Mouse (Mus musculus): ENCODE data around the gene Gm12248.
A peak's percentile ranks its signal among the peaks of the same experiment; 100 is the strongest.
"Not testable (repeated sequence)": the region's sequence is repeated elsewhere in the genome, so short reads cannot be mapped to it uniquely, and the experiment has no call there.

Gm12248 gene

GRCm38 (mm10) chr11:58102581-58103343 lies 9.8 kb upstream of the Gm12248 start:
- DNase-seq (ENCODE audit: low read depth in 1 of 2, low spot score in 2 of 2) = no peak

- DNase-seq (ENCODE audit: low read depth in 1 of 2, low spot score in 2 of 2) = no peak
Measured at GRCm38 (mm10) chr11:58102146-58102545, 9.2 kb upstream of the Gm12248 start.

DNA sequence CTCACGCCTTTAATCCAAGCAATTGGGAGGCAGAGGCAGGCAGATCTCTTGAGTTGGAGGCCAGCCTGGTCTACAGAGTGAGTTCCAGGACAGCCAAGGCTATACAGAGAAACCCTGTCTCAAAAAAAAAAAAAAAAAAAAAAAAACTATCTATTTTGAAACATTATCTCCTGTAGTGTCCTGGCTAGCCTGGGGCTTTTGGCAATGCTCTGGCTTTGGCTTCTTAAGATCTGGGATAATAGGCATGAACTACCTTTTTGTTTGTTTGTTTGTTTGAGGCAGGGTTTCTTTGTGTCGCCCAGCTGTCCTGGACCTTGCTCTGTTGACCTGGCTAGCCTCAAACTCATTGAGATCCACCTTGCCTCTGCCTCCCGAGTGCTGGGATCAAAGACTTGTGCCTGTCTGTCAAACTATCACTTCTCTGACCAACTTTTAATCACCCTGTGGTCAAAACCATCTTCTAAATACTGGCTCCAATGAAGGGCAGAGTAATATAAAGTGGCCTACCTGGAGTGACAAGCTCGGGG lies 8.3 kb upstream of the Gm12248 start:
- no peak for DNase-seq (ENCODE audit: low read depth in 1 of 2, low spot score in 2 of 2)

DNA sequence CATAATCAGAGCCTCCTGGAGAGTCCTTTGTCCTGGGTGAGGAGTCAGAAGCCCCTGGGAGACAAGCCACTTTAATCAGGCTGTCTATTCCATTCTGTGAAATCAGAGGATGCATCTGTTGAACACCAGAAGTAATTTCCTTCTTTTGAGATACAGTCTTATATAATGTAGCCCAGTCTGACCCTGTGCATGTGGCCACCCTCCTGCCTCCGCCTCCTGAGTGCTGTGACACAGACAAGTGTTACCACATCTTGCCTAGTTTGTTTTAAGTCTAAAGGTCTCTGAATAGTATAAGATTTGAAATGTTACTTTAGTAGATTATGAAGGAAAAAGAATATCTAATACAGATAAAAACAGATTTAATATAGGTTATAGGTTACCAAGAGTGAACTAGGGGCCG lies 7.1 kb upstream of the Gm12248 start:
- no peak for DNase-seq (ENCODE audit: low read depth in 1 of 2, low spot score in 2 of 2)

DNA sequence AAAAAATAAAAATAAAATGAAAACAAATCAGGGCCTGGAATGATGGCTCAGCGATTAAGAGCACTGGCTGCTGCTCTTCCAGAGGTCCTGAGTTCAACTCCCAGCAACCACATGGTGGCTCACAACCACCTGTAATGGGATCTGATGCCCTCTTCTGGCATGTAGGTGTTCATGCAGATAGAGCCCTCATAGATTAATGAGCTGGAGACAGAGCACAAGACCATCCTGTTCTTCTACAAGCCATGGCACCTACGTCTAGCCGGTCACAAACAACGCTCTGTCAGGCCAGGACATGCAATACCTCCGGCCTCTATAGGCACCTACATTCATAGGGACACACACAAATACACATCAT lies 5.4 kb upstream of the Gm12248 start:
- not testable (repeated sequence) for DNase-seq (ENCODE audit: low read depth in 1 of 2, low spot score in 2 of 2)

DNA sequence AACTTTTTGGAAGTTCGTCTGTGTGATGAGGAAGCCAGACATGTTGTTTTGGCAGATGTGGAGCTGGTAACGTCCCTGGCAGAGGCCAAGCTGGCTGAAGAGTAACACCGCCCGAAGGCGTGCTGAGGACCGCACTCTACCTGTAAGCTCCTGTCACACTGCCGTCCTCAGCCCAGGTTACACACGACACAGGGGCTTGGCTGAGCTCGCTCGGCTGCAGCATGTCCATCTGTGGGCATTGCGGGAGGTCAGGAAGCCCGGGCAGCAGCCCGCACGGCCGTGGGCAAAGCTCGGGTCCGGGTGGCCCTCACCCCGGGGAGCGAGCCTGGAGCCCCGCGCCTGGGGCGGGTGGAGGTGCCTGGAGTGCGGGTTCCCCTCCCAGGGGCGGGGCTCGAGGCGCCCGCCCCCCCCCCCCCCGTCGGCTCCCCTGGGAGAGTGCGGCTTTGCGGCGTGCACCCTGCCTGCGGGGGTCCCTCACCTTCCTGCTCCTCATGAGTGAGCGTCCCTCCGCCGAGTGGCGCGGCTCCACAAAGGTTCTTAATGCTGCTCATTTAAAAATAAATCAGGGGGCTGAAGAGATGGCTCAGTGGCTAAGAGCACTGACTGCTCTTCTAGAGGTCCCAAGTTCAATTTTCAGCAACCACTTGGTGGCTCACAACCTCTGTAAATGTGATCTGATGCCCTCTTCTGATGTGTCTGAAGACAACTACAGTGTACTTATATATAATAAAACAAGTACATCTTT lies 4.9 kb upstream of the Gm12248 start:
- DNase-seq (ENCODE audit: low read depth in 1 of 2, low spot score in 2 of 2) = no peak

GRCm38 (mm10) chr11:58096821-58097620 lies 4.1 kb upstream of the Gm12248 start:
- no peak for DNase-seq (ENCODE audit: low read depth in 1 of 2, low spot score in 2 of 2)

GRCm38 (mm10) chr11:58096160-58096559 lies 3.2 kb upstream of the Gm12248 start:
- DNase-seq (ENCODE audit: low read depth in 1 of 2, low spot score in 2 of 2) = peak in 1 of 2 experiments; percentile 19

GRCm38 (mm10) chr11:58095561-58095960 lies 2.6 kb upstream of the Gm12248 start:
- no peak for DNase-seq (ENCODE audit: low read depth in 1 of 2, low spot score in 2 of 2)

- DNase-seq (ENCODE audit: low read depth in 1 of 2, low spot score in 2 of 2) = no peak
Measured at GRCm38 (mm10) chr11:58094766-58095165, 1.8 kb upstream of the Gm12248 start.

- DNase-seq (ENCODE audit: low read depth in 1 of 2, low spot score in 2 of 2) = peak in 1 of 2 experiments; percentile 37
Measured at GRCm38 (mm10) chr11:58092541-58092940, 393 bp downstream of the Gm12248 start.

DNA sequence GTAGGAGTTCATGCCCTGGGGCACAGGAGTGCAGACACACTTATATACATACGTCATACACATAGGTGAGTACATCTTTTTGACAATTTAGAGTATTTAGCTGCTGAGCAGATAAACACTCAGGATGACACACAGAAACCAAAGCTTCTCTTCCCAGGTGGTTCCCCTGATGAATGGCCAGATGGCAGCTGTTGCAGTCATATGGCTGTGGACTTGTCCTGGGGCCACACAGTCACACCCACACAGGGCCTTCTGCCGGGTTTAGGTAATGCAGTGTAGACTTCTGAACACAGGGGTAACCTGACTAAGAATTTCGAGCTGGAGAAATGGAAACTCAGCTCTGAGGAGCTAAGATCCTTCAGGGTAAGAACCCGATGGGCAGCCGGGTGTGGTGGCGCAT lies 11.2 kb downstream of the Gm12248 start:
- no peak for DNase-seq (ENCODE audit: low read depth in 1 of 2, low spot score in 2 of 2)

DNA sequence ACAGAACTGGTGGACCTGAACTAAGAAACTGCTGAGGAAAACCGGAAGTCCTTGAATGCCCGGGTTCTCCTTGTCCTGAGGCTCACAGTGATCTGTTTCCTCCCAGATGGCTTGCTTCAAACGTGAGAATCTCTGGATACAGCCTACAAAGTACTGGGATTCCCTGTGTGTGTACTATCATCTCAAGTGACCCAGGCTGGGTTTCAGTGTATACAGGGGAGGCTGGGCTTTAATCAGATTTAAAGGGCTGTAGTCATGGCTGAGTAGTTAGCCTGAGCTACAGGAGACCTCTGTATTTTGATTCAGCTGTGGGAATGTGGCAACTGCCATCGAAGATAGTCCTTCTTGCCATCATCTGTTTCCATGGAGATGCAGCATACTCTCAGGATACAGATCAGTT lies 15.7 kb downstream of the Gm12248 start:
- DNase-seq (ENCODE audit: low read depth in 1 of 2, low spot score in 2 of 2) = no peak

DNA sequence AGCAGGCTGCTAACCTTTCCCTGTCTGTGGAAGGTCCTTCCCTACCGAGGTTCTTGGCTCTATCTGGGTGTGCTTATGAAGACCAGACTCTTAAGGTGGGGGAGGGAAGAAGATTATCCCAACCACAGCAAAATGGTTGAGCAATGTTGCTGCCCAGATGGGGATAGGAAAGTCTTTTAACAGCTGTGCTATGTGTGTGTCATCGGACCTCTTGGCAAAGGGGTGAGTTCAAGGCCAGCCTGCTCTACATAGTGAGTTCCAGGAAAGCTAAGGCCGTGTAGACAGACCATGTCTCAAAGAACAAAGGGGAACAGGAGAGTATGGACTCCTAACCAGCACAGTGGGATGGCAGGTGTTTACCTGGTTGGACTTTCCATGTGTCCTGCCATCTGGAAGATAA lies 20.0 kb downstream of the Gm12248 start:
- no peak for DNase-seq (ENCODE audit: low read depth in 1 of 2, low spot score in 2 of 2)

DNA sequence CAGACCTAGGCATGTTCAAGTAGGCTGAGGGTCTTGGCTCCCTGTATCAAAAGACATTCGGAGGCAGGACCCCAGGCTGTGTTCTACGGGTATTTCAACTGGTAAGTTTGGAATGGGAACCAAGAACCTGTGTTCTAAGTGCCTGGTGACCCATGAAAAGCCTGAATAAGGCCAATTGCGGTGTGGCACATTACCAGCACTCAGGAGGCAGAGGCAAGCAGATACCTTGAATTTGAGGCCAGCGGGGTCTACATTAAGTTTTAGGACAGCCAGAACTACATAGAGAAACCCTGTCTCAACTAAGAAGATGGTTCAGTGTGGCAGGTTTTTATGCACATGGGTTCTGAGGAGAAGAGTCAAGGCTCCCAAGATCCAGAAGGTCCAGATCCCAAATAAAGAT lies 27.9 kb downstream of the Gm12248 start:
- DNase-seq (ENCODE audit: low read depth in 1 of 2, low spot score in 2 of 2) = no peak

DNA sequence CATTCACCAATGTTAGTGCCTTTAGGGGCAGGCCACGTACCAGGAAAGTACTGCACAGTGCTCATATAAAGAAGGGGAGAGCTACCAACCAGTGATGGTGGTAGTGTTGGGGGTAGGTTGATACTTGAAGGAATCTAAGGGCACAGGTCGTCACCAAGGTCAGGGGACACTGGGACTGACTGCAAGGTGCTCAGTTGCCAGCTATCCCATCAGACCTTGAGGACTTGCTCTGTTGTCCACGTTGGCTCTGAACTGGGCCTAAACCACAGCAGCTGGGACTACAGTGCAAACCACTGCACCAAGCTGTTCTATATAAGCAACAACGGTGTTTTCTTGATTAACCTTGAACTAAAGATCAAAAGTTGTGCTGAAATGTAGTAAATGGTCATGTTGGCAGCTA lies 30.3 kb downstream of the Gm12248 start:
- no peak for DNase-seq (ENCODE audit: low read depth in 1 of 2, low spot score in 2 of 2)

DNA sequence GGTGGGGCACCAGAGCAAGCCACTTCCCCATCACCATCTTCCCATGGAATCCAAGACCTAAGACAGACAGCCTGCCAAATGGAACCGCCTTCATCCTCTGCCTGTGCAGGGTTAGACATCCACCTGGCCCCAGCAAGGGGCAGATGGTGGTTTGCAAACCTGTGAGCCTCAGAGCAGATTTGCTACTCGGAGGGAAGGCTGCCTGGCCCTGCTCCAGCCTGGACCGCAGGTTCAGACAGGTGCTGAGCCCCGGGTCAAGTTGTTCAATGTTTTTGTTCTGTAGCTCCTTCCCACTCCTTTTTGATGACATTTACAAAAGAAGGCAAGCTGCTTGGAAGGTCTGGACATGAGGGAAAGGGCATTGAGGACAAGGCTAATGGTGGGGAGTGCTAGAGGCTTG lies 31.7 kb downstream of the Gm12248 start:
- DNase-seq (ENCODE audit: low read depth in 1 of 2, low spot score in 2 of 2) = not testable (repeated sequence)

DNA sequence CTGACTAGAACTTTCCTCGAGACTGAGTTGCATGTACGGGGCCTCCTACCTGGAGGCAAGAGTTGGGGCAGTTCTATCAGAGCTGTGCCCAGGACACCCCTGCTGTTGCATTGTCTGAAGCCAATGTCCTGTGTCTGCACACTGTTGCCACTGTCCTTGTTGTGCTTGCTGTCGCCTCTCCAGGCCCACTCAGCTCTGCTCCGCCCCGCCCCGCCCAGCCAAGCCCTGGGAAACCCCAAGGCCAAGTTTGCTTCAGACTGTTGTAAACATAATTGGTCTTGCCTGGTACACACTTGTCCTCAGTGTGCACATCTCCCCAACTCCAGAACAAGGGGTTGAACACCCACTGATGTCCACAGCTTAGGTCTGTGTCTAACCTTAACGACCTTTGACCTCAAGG lies 33.2 kb downstream of the Gm12248 start:
- not testable (repeated sequence) for DNase-seq (ENCODE audit: low read depth in 1 of 2, low spot score in 2 of 2)

DNA sequence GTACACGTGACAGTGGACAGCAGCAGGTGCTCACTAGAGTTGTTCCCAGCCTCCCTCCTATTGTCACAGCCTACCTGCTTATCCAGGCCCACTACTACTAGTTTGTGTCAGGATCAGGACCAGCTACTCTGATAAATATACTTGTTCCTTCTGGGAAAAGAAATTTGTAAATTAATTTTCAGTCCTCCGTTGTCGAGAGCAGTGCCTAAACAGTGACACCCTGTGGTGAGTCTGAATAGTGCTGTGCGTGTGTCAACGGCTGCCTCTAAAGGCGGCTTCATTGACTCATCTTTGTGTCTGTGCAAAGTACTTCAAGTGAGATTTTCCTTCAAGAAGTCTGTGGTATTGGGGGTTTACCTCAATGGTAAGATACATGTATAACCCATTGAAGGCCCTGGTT lies 35.5 kb downstream of the Gm12248 start:
- DNase-seq (ENCODE audit: low read depth in 1 of 2, low spot score in 2 of 2) = peak in 1 of 2 experiments; percentile 8

DNA sequence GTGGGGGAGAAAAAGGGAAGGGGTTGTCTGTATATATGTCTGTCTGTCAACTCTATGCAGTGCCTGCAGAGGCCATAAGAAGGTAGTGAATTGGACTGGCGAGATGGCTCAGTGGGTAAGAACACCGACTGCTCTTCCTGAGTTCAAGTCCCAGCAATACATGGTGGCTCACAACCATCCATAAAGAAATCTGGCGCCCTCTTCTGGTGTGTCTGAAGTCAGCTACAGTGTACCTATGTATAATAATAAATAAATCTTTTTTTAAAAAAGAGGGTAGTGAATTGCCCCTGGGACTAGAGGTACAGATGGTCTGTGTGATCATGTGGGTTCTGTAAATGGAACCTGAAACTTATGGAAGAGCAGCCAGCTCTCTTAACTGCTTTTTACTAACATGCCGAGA lies 46.5 kb downstream of the Gm12248 start:
- DNase-seq (ENCODE audit: low read depth in 1 of 2, low spot score in 2 of 2) = no peak

GRCm38 (mm10) chr11:58042861-58043431 lies 50.0 kb downstream of the Gm12248 start:
- DNase-seq (ENCODE audit: low read depth in 1 of 2, low spot score in 2 of 2) = no peak
